Mouse (Mus musculus) retina, postnatal 1 day (tissue): ENCODE measurements around the gene Zbtb20.

Experiments used
- DNase-seq: peaks from one replicate; pipeline ENCODE4 v3.0.0-alpha.2; 2012

Gene Zbtb20

GRCm38 (mm10) chr16:43080923-43081702 is 205.4 kb downstream of the Zbtb20 start:
- peak; percentile 85 for DNase-seq

GRCm38 (mm10) chr16:43081995-43082394 is 206.3 kb downstream of the Zbtb20 start:
- peak; percentile 11 for DNase-seq

- DNase-seq: no peak
Measured at GRCm38 (mm10) chr16:43082801-43083200, 207.1 kb downstream of the Zbtb20 start.

- DNase-seq: no peak
Measured at GRCm38 (mm10) chr16:43090188-43090587, 214.5 kb downstream of the Zbtb20 start.

GRCm38 (mm10) chr16:43094161-43094560 is 218.5 kb downstream of the Zbtb20 start:
- no peak for DNase-seq

GRCm38 (mm10) chr16:43094756-43095155 is 219.1 kb downstream of the Zbtb20 start:
- DNase-seq: no peak

GRCm38 (mm10) chr16:43096040-43096439 is 220.4 kb downstream of the Zbtb20 start:
- peak; percentile 27 for DNase-seq

GRCm38 (mm10) chr16:43098153-43098552 is 222.5 kb downstream of the Zbtb20 start:
- DNase-seq: peak; percentile 40

- no peak for DNase-seq
Measured at GRCm38 (mm10) chr16:43098666-43099065, 223.0 kb downstream of the Zbtb20 start.

- DNase-seq: no peak
Measured at GRCm38 (mm10) chr16:43111288-43111687, 235.6 kb downstream of the Zbtb20 start.

- peak; percentile 20 for DNase-seq
Measured at GRCm38 (mm10) chr16:43113968-43114367, 238.3 kb downstream of the Zbtb20 start.

- DNase-seq: peak; percentile 50
Measured at GRCm38 (mm10) chr16:43129966-43130365, 254.3 kb downstream of the Zbtb20 start.

- DNase-seq: peak; percentile 67
Measured at GRCm38 (mm10) chr16:43130583-43130982, 254.9 kb downstream of the Zbtb20 start.

- no peak for DNase-seq
Measured at GRCm38 (mm10) chr16:43131077-43131476, 255.4 kb downstream of the Zbtb20 start.

GRCm38 (mm10) chr16:43168506-43168905 is 292.8 kb downstream of the Zbtb20 start:
- peak; percentile 61 for DNase-seq

- no peak for DNase-seq
Measured at GRCm38 (mm10) chr16:43169273-43169905, 293.7 kb downstream of the Zbtb20 start.

- DNase-seq: no peak
Measured at GRCm38 (mm10) chr16:43172139-43172538, 296.5 kb downstream of the Zbtb20 start.

- no peak for DNase-seq
Measured at GRCm38 (mm10) chr16:43172912-43173311, 297.2 kb downstream of the Zbtb20 start.

- no peak for DNase-seq
Measured at GRCm38 (mm10) chr16:43174815-43175214, 299.1 kb downstream of the Zbtb20 start.

GRCm38 (mm10) chr16:43181038-43181437 is 305.4 kb downstream of the Zbtb20 start:
- no peak for DNase-seq

- no peak for DNase-seq
Measured at GRCm38 (mm10) chr16:43190390-43190789, 314.7 kb downstream of the Zbtb20 start.

- DNase-seq: no peak
Measured at GRCm38 (mm10) chr16:43191060-43191850, 315.6 kb downstream of the Zbtb20 start.

GRCm38 (mm10) chr16:43193631-43194239 is 318.1 kb downstream of the Zbtb20 start:
- no peak for DNase-seq
